Mouse (Mus musculus) cerebellum, adult 9-10 months (tissue): ENCODE data around the gene Unkl.

ENCODE experiments used
- DNase-seq: peaks from one replicate; pipeline ENCODE4 v3.0.0; 2022

Unkl gene

GRCm38 (mm10) chr17:25257804-25258261 is 69.6 kb downstream of the Unkl start:
- no peak for DNase-seq

DNA sequence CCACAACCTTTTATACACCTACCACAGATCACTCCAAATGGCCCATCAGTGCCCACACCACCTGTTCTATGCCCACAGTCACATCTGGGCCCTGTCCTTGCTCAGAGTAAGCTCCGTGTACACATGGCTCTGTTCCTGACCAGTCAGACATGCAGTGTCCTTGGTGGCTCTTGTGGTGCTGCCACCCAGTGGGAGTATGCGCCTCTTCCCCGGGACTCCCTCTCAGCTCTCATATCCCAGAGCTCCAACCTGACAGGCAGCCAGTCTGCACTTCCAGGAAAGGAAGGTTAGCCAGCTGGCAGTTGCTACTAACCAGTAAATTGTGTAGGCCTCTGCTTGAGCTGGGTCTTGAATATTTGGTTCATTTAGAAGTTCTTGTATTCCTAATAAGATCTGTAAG is 76.3 kb downstream of the Unkl start:
- peak; percentile 45 for DNase-seq

DNA sequence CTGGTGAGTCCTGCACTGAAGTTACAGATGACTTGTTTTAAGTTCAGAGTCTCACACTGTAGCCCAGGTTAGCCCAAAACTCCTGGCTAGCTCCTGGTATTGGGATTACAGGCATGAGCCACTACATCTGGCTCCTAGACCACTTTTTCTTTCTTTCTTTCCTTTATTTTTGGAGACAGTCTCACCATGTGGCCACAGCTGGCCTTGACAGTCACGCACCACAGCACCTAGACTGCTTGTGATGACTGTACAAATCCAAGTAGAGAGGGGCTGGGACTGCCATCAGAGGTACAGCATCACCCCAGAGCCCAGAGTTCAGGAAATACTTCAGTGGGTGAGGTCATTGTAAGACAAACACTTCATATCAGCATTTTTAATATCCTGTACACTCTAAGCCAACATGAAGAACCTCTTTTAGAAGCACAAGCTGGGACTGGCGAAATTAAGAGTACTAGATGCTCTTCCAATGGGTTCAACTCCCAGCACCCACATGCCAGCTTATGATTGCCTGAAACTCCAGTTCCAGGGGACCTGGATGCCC is 82.7 kb downstream of the Unkl start:
- DNase-seq: no peak

GRCm38 (mm10) chr17:25272326-25272725 is 84.1 kb downstream of the Unkl start:
- DNase-seq: no peak

DNA sequence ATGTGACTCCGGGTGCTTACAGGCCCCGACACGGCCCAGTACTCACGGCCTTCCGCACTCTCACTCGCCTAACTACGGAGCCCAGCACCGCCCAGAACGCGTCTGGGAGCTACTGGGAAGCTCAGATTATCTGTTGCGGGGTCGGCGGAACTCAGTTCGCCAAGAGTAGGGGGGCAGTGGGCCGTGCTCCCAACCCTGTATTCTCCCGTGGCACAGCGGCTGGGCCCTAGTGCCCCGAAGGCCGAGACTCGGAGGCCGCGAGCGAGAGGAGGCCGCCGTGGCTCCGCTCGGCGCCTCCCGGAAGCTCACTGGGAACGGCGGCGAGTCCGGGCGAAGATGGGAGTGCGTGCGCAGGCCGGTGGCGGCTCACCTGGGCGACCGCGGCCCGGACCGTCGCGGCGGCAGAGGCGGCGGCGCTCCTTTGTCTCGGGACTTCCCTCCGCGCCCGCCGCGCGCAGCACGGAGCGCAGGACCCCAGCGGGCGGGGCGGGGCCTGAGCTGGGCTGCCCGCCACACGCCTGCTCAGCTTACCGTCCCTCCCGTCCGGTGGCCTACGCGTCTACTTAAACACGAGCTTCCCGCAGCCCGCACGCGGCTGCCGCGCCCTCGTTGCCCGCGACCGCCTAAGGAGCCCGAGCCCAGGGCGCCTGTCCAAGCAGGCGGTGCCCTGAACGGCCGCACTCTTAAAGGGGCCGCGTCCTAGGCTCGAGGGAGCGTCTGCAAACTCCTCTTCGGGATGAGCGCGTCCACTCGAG is 84.9 kb downstream of the Unkl start:
- peak; percentile 94 for DNase-seq

DNA sequence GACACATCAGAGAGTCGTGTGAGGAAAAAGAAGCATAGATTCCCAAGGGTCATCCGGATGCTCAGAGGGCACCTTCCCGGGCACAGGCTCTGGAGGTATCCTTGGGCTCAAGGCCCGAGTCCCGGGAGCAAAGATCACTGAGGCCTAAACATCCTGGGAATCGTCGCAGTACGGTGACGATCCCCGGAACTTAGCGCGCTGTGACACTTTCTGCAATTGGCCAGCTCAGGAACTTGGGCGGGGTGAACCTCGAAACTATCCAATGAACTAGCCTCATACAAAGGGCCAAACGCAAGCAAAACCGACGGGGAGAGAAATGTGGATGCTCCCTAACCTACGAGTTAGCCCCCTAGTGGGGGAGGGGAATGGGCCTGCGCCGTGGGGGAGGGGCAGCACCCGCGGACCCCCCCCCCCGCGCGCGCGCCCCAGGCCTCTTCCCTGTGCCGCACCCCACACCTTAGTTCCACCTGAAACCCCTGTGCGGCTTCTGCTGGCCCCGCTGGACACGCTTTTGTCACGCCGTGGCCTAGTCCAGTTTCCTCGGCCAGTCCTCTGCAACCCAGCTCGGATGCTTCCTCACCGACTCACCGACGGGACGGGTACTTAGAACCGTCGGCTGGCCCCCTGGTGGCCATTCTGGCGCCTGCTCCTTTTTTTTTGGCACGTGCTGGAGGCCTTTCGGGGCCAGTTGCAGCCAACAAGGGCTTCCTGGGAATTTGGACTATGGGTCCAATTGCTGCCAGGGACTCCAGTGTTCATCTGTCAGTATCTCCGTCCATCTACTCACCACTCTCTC is 85.7 kb downstream of the Unkl start:
- peak; percentile 97 for DNase-seq

DNA sequence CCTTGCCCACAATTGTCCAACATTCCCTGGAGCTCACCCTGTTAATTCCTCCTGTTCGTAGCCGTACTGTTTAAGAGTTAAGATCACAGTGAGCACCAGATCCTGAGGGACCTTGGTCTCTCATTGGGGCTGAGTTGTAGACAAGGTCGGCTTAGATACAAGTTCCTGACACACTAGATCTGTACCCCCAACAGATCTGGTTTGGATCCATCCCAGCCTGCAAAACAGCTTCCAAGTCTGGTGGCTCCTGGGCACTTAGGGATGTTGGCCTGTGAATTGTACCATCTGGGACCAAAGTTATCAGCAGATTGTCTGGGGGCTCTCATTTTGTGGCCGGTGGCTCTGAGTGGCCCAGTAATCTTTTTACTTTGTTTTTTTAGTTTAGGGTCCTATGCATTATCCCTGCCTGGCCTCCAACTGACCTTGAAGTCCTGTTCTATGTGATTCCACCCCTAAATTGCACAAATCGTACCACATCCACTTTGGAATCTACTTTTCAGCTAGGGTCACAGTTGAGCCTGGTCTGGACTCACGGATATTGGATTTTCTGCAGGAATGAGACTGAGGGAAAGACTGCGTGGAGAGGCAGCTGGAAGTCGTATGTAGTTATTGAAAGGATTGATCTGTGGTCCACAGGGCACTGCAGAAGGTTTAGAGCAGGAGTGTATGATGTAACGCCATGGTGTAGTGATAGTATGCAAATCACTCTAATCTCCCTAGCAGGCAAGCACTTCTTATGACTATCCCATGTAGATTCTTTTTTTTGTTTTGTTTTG is 86.6 kb downstream of the Unkl start, which contains the start of gene Ube2i:
Gene Ube2i (minus strand): TSS at position 52 of the 776 bp plus-strand sequence.
- no peak for DNase-seq

- no peak for DNase-seq
These were observed 87.6 kb downstream of the Unkl start for GRCm38 (mm10) chr17:25275833-25276232.

DNA sequence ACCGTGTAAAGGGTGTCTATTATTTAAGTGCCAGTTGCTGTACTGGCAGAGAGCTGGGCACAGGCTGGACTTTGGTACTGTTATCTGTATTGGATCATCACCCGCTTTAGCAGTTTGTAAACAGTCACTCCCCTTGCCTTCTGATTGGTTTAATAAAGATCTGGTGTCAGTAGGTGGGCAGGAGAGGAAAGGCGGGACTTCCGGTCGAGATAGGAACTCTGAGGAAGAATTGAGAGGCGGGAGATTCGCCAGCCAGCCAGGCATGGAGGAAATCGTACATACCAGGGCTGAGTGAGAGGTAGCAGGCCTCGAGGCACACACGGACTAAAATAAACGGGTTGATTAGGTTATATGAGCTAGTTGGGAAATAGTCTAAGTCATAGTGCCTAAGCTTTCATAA is 93.9 kb downstream of the Unkl start:
- DNase-seq: no peak
